Mouse (Mus musculus): Measurements from ENCODE around the gene Uqcrh.

GRCm38 (mm10) chr4:116122762-116123161, 47.9 kb upstream of the Uqcrh start:
- TF ChIP-seq EP300 (IDR thresholded peaks at IDR 0.05; ENCODE audit: insufficient read depth, low read depth, low read length) (no peak), CTCF (IDR thresholded peaks at IDR 0.05; ENCODE audit: low read depth, low read length) (no peak)
